Mouse (Mus musculus) embryo, embryonic 11 days (tissue): ENCODE results near the gene Inpp5k.
"Not testable (repeated sequence)": the region's sequence is repeated elsewhere in the genome, so short reads cannot be mapped to it uniquely, and the experiment has no call there.

Experiments used
- DNase-seq: peaks from one replicate; pipeline ENCODE4 v3.0.0-alpha.2; 2015

Inpp5k gene

GRCm38 (mm10) chr11:75684462-75684861, 53.7 kb downstream of the Inpp5k start:
- no peak for DNase-seq

GRCm38 (mm10) chr11:75684956-75685355, 54.2 kb downstream of the Inpp5k start:
- DNase-seq: no peak

- no peak for DNase-seq
These were observed 56.7 kb downstream of the Inpp5k start for GRCm38 (mm10) chr11:75687343-75687993.

- DNase-seq: no peak
These were observed 57.3 kb downstream of the Inpp5k start for GRCm38 (mm10) chr11:75688132-75688531.

DNA sequence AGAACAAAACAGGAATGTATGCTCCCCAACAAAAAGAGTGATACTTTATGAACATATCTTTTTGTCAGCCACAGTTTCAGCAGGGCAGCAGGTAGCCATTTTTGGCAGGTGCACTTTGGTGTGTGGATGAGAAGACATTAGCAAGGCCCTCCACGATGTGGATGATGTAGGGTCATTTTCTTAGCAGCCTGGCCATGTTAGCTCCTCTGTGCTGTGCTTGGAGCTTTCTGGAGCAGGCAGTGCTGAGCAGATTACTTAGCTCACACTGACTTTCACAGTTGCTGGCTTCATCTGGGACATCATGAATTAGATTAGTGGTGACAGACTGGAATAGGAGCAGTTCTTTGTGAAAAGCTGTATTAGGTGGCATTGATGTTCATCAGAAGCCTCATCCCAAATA, 59.2 kb downstream of the Inpp5k start:
- no peak for DNase-seq

GRCm38 (mm10) chr11:75691047-75691446, 60.3 kb downstream of the Inpp5k start:
- DNase-seq: no peak

DNA sequence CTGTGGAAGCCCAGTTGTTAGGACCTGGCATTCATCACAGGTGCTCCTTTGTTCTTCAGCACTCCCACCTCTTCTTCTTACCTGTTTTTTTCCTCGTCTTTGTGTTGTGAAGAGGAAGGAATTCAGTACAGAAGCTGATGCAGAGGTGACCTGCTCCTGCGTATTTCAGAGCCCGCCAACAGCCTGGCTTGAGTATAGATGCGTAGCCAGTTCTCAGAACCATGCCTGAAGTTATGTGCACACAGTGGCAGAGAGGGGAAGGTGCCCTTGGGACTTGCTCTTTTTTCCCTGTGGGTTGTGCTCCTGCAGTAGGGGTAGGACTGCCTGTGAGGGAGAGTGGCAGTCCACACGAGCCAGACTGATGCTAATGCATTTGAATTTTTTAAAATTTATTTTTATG, 62.8 kb downstream of the Inpp5k start:
- no peak for DNase-seq

DNA sequence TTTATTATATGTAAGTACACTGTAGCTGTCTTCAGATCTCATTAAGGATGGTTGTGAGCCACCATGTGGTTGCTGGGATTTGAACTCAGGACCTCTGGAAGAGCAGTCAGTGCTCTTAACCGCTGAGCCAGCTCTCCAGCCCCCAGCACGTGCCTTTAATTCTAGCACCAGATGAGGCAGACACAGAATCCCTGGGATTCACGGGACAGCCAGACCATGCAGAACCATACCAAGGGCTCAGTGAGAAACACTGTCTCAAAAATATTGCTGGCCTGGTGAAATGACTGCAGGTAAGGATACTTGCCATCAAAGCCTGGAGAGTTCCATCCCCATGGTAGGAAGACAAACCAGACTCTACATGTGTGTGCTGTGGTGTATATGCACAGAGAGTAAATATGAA, 66.7 kb downstream of the Inpp5k start:
- DNase-seq: not testable (repeated sequence)
